Mouse (Mus musculus) heart, adult 2 months (tissue): ENCODE results near the gene Arhgef2.

ENCODE experiments used
- CTCF ChIP-seq: fragments of 200-600 bp; IDR thresholded peaks from 2 replicates; pipeline ENCODE4 v1.8.1; 2022; ENCODE audit warnings: antibody characterized with exemption, mild to moderate bottlenecking, moderate library complexity
- EP300 ChIP-seq: fragments of 200-500 bp; IDR thresholded peaks from 2 replicates; pipeline ENCODE4 v1.6.1; 2011; ENCODE audit warnings: low read depth, low read length, control low read depth; ENCODE audit not compliant: insufficient read depth
- POLR2A ChIP-seq: fragments of 200-500 bp; IDR thresholded peaks from 2 replicates; pipeline ENCODE4 v1.6.1; 2011; ENCODE audit warnings: mild to moderate bottlenecking, low read depth, low read length, control low read depth; ENCODE audit not compliant: insufficient read depth

DNA sequence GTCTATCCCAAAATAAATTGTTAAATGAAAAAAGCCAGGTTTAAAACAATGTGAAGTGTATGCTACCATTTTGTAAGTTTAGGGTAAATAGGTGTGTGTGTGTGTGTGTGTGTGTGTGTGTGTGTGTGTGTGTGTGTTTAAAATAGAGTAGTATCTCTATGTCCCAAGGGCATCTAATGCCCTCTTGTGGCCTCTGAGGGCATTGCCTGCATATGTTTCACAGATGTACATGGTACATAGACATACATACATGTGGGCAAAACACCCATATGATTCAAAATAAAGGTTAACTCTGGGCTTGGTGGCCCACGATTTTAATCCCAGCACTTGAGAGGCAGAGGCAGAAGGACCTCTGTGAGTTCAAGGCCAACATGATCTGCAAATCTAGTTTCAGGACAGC lies 34.9 kb downstream of the Arhgef2 start:
- TF ChIP-seq POLR2A, result no peak
- TF ChIP-seq CTCF, result peak; percentile 70
- no peak for TF ChIP-seq EP300
